Mouse (Mus musculus) limb, embryonic 14.5 days (tissue): Measurements from ENCODE around the gene Tnrc6c. TPM values are rescaled to one million over a fixed set of nuclear protein-coding genes. Genes with fewer than 3 reads are reported as not detected.

Source experiments
- ATAC-seq: fragments of 200-750 bp; cut with Nextera tagmentation; 2 replicates; pipeline ENCODE4 v1.8.0; 2017; ENCODE audit warnings: low read depth, moderate number of reproducible peaks, moderate TSS enrichment; ENCODE audit not compliant: low FRiP score
- DNase-seq: peaks from one replicate; pipeline ENCODE4 v3.0.0-alpha.2; 2015; ENCODE audit warnings: low spot score
- H3K27ac ChIP-seq: fragments of 300-500 bp; sonication (generic); replicated peaks from 2 replicates; pipeline ENCODE4 v1.5.1; 2014; ENCODE audit warnings: low read depth, mild to moderate bottlenecking, low read length, moderate library complexity, mixed read lengths
- H3K27me3 ChIP-seq: fragments of 300-500 bp; sonication (generic); 2 replicates; pipeline ENCODE4 v1.6.1; 2014; ENCODE audit warnings: low read length, mixed read lengths; ENCODE audit not compliant: control insufficient read depth, insufficient read depth
- H3K36me3 ChIP-seq: fragments of 300-500 bp; sonication (generic); 2 replicates; pipeline ENCODE4 v1.6.1; 2014; ENCODE audit warnings: mild to moderate bottlenecking, low read length, moderate library complexity, mixed read lengths; ENCODE audit not compliant: control insufficient read depth, insufficient read depth
- H3K4me1 ChIP-seq: fragments of 300-500 bp; sonication (generic); 2 replicates; pipeline ENCODE4 v1.6.1; 2014; ENCODE audit warnings: antibody characterized with exemption, low read length, mixed read lengths; ENCODE audit not compliant: control insufficient read depth, insufficient read depth
- H3K4me2 ChIP-seq: fragments of 300-500 bp; sonication (generic); replicated peaks from 2 replicates; pipeline ENCODE4 v1.6.1; 2014; ENCODE audit warnings: low read depth, mild to moderate bottlenecking, low read length, moderate library complexity; ENCODE audit not compliant: severe bottlenecking
- H3K4me3 ChIP-seq: fragments of 300-500 bp; sonication (generic); replicated peaks from 2 replicates; pipeline ENCODE4 v1.5.1; 2014; ENCODE audit warnings: low read length
- H3K9ac ChIP-seq: fragments of 300-500 bp; sonication (generic); 2 replicates; pipeline ENCODE4 v1.6.1; 2014; ENCODE audit warnings: mild to moderate bottlenecking, low read depth, low read length, moderate library complexity; ENCODE audit not compliant: severe bottlenecking
- H3K9me3 ChIP-seq: fragments of 300-500 bp; sonication (generic); 2 replicates; pipeline ENCODE4 v1.6.1; 2016; ENCODE audit warnings: low read length; ENCODE audit not compliant: control insufficient read depth
- POLR2A ChIP-seq: fragments of 200-500 bp; IDR thresholded peaks from 2 replicates; pipeline ENCODE4 v1.8.0; 2012; ENCODE audit warnings: inconsistent platforms, mild to moderate bottlenecking, moderate library complexity, borderline replicate concordance; ENCODE audit not compliant: insufficient read depth, insufficient read length; ENCODE audit errors: extremely low read depth
- WGBS: fragments of 180-500 bp; shearing (Covaris S2); extraction: QIAGEN DNeasy Blood & Tissue Kit; methylation state at CpG from one replicate; pipeline ENCODE4 v1.1.7; 2014; 5-methylcytosine and 5-hydroxymethylcytosine counted together
- polyA plus RNA-seq, 2 experiments: library from polyadenylated mRNA; depleted of rRNA in 1 of 2; stranded (reverse) in 1 of 2; unstranded in 1 of 2; fragments of >200 nt; fragmentation: Nextera tagmentation in 1 of 2; extraction: Ambion mirVana in 1 of 2; gene quantifications; 2 replicates each; pipeline versions ENCODE4 v1.2.1 to v1.2.3; 2012 to 2014

The Tnrc6c gene
- polyA plus RNA-seq (2012; rRNA removed) (34.7 and 43.7 TPM in 2 replicates), polyA plus RNA-seq (2014; fragmentation: Nextera tagmentation; extraction: Ambion mirVana) (18.1 and 21.1 TPM in 2 replicates)

- Histone ChIP-seq H3K36me3 (no peaks in the 10 kb centered on the region), H3K4me1 (peaks cover 26% of the 10 kb centered on the region), H3K27ac (peak within 1 kb of the TSS; percentile 95), H3K4me2 (peak within 1 kb of the TSS; percentile 85), H3K4me3 (peak within 1 kb of the TSS; percentile 90), H3K27me3 (no peaks in the 10 kb centered on the region), H3K9ac (peak within 1 kb of the TSS; percentile 98), H3K9me3 (no peaks in the 10 kb centered on the region)
- TF ChIP-seq POLR2A = no peak
- under 1% methylated on average over 60 of the region's 62 CpGs for WGBS
- ATAC-seq = peak; percentile 89
- peak; percentile 88 for DNase-seq
These were observed at the start of gene Tnrc6c for GRCm38 (mm10) chr11:117653491-117654351. Tnrc6c (plus strand) TSS chr11:117654289.

- Histone ChIP-seq H3K27ac (no peak overlapping the region), H3K4me1 (peaks cover 9% of the 10 kb centered on the region), H3K27me3 (0 out of 2 replicates have a peak, but pooled peaks cover under 1% of the 10 kb centered on the region), H3K4me2 (peak overlapping the region; percentile 19; the same call in 1 of the 2 replicates), H3K9me3 (no peaks in the 10 kb centered on the region), H3K4me3 (no peak overlapping the region; the same call in 1 of the 2 replicates), H3K9ac (no peak overlapping the region), H3K36me3 (no peaks in the 10 kb centered on the region)
- DNase-seq (no peak), ATAC-seq (no peak)
- TF ChIP-seq POLR2A = no peak
- 35% methylated on average over 9 of the region's 9 CpGs for WGBS
These were observed 48.0 kb upstream of the Tnrc6c start for GRCm38 (mm10) chr11:117606137-117606536.

GRCm38 (mm10) chr11:117606605-117607203 lies 47.4 kb upstream of the Tnrc6c start:
- 10% methylated on average over 11 of the region's 13 CpGs for WGBS
- no peak for ATAC-seq
- Histone ChIP-seq H3K9ac (no peak overlapping the region), H3K4me1 (peaks cover 9% of the 10 kb centered on the region), H3K27me3 (no peaks in the 10 kb centered on the region), H3K4me2 (peak overlapping the region; percentile 19; the same call in 1 of the 2 replicates), H3K9me3 (no peaks in the 10 kb centered on the region), H3K36me3 (no peaks in the 10 kb centered on the region), H3K27ac (no peak overlapping the region), H3K4me3 (no peak overlapping the region)
- no peak for TF ChIP-seq POLR2A
- DNase-seq = no peak

- H3K4me3 ChIP-seq = no peak overlapping the region
- no peak for TF ChIP-seq POLR2A
- DNase-seq (no peak), ATAC-seq (no peak)
- no peak overlapping the region for H3K9ac ChIP-seq
- no peaks in the 10 kb centered on the region for H3K9me3 ChIP-seq
- no peaks in the 10 kb centered on the region for H3K27me3 ChIP-seq
- no peaks in the 10 kb centered on the region for H3K36me3 ChIP-seq
- H3K4me2 ChIP-seq = no peak overlapping the region
- WGBS = 46% methylated on average over 9 of the region's 9 CpGs
- H3K4me1 ChIP-seq = peaks cover 9% of the 10 kb centered on the region
- H3K27ac ChIP-seq = peak overlapping the region; percentile 43; the same call in 1 of the 2 replicates
These were observed 45.8 kb upstream of the Tnrc6c start for GRCm38 (mm10) chr11:117608141-117608789.

- TF ChIP-seq POLR2A = no peak
- no peak overlapping the region for H3K9ac ChIP-seq
- H3K27ac ChIP-seq = no peak overlapping the region
- no peak overlapping the region for H3K4me2 ChIP-seq
- DNase-seq (no peak), ATAC-seq (no peak)
- 49% methylated on average over 6 of the region's 7 CpGs for WGBS
- no peaks in the 10 kb centered on the region for H3K36me3 ChIP-seq
- H3K27me3 ChIP-seq = no peaks in the 10 kb centered on the region
- H3K4me1 ChIP-seq = peaks cover 9% of the 10 kb centered on the region
- H3K4me3 ChIP-seq = no peak overlapping the region
- no peaks in the 10 kb centered on the region for H3K9me3 ChIP-seq
These were observed 45.1 kb upstream of the Tnrc6c start for GRCm38 (mm10) chr11:117608976-117609375.
